Mouse (Mus musculus): Measurements from ENCODE around the gene Fignl2. TPM values are rescaled to one million over a fixed set of nuclear protein-coding genes. Genes with fewer than 3 reads are reported as not detected.
"Not testable (repeated sequence)": the region's sequence is repeated elsewhere in the genome, so short reads cannot be mapped to it uniquely, and the experiment has no call there.

Gene Fignl2
- total RNA-seq (2021): 1 to 10 TPM; 1.1 to 1.2 TPM
- long read RNA-seq, full-length matches to known transcripts: 1 of 1 reads
- long read RNA-seq, partial matches to known transcripts: 0 of 1 reads
- long read RNA-seq, other reads (novel, unspliced or antisense): 0 of 1 reads

DNA sequence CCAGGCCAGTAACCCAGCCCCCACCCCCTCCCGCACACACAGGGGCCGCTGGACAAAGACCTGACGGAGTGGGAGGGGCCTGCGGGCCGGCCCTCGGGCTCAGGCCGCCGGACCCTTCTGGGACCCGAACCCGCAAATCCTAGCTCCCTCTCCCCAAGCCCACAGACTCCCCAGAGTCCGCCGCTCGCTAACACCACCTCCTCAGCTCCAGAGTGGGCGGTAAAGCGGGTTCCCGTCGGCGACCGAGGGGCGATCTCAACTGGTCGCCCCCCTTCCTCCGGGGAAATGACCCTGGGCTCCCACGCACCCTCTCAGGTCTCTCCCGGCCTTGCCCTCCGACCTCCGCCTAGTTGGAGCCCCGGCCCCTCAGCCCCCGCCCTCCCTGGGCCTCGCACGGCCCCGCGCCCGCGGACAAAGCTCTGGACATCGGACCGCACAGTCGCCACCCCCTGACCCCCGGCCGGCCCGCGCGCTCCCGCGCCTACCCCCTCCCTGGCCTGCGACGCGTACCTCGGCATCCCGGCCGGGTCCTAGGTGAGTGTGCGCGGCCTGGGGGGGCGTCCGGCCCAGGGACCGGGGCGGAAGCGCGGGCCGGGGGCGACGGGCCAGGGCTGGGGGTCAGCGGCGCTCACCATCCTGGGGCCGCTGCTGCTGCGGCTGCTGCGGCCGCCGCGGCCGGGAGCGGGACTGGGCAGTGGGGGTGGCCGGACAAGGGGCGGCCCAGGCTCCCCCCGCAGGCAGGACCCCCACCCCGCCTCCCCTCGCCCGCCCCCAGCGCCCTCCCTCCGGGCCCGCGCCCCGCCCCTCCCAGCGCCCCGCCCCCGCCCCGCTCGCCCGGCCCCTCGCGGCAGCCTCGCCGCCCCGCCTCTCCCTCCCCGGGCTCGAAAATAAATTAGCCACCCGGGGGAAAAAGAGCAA, at the start of gene Fignl2:
Gene Fignl2, minus strand, starts transcription at position 755 of the 918 bp plus-strand sequence.
- DNase-seq (ENCODE audit: low spot score in 2 of 2): peak in 1 of 2 experiments; percentile 44

DNA sequence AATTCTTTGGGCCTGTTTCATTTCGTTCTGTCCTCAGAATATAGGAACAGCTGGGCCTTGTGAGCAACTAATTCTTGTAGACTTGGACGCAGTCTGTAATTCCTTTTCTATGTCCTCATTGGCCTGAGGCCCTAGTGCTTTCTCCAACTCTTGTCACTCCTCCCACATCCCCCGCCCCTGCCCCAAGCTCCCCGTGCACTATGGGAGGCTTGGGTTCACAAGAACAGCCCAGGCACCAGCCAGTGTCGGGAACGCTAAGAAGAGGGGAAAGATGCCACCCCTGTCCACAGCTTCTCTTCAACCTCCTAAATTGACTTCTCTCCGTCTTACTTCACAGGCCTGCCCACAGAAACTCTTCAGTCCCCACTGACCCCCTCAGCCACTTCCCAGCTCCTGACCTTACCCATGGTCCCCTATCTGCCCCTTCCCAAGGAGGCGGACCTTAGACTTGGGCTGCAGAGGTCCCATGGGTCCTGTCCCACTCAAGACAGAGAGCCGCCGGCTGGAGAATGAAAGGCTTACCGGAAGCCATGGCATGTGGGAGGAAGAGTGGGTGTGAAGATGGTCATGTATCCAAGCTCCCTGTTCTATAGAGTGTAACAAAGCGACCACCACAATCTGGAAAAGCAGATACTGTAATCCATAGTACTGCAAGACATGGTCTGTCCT, 48.6 kb upstream of the Fignl2 start:
- DNase-seq (ENCODE audit: low spot score in 2 of 2): no peak

DNA sequence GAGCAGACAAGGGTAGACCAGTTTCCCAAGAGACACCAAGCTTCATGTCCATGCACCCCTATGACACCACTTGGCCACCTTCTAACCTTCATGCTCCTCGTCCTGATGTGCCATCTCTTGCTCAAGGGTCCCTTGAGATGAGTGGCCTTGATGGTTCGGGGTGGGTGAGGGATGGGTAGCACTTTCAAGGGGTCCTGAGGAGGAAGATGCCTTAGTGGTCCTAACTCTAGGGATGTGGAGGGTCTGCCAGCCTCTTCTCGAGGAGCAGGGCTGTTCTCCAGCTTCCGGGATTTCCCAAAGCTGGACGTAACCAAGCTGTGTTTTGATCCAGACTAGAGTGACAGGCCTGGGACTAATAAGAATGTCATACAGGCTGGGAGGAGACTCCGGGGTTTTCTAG, 47.2 kb upstream of the Fignl2 start:
- DNase-seq (ENCODE audit: low spot score in 2 of 2): no peak

DNA sequence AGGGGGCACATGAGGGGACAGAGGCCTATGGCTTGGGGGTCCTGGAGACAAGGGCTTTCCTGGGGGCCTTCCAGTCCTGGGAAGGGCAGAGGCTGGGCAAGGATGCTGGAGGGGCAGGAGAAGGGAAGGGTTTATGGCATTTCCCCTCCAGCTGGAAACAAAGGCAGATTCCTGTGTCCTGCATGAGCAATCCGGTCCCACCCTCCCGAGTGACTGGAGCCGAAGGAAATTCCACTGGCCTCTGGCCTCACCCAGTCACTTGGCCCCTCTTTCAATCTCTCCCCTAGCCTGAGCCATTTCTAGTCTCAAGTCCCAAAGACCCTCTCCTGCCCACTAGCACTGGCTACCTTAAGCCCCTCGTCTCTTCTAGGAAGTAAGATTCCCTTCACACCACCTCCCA, 44.8 kb upstream of the Fignl2 start:
- no peak for DNase-seq (ENCODE audit: low spot score in 2 of 2)

DNA sequence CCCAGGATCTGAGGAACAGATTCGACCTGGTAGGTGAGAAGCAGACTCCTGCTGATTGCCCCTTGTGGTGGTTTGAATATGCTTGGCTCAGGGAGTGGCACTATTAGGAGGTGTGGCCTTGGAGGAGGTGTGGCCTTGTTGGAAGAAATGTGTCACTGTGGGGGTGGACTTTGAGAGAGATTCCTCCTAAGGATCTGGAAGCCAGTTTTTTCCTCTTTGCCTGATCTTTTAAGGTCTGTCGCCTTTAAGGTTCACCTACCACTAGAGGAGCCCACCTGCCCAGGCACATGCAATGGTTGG, 43.9 kb upstream of the Fignl2 start:
- DNase-seq (ENCODE audit: low spot score in 2 of 2): no peak

DNA sequence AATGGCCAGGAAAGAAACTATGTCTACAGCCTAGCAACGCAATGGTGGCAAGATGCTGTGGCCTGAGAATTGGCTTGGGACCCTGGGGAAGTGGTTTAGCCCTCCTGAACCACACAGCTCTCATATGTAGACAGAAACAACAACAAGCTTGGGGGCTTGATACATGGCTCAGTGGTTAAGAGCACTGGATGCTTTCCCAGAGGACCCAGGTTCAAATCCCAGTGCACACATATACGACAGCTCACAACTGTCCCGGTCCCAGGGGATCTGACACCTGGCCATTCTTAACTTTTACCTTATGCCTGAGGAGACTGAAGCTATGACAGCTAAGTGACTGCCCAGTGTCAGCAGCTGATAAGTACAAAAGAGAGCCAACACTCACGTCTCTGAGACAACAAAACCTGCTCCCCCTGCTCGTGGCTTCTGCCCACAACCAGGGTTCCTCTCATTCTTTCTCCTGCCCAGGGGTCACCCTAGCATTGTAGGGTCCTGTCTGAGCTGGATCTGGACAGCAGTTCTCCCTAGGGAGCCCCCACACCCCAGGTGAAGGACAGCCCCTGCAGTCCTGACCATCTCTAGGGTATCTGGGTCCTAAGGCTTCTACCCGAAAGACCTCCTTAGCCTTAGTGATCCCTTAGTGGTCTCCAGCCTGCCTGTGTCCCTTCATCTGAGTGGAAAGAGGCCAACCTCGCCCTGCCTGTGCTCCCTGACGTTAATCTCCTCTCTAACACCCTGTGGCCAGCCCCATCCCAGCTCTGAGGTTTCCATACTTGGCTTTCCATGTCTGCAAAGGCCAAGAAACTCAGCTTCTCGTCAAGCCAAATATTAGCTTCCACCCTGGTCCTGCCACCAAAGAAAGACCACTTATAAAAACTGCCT, 43.3 kb upstream of the Fignl2 start:
- no peak for DNase-seq (ENCODE audit: low spot score in 2 of 2)

DNA sequence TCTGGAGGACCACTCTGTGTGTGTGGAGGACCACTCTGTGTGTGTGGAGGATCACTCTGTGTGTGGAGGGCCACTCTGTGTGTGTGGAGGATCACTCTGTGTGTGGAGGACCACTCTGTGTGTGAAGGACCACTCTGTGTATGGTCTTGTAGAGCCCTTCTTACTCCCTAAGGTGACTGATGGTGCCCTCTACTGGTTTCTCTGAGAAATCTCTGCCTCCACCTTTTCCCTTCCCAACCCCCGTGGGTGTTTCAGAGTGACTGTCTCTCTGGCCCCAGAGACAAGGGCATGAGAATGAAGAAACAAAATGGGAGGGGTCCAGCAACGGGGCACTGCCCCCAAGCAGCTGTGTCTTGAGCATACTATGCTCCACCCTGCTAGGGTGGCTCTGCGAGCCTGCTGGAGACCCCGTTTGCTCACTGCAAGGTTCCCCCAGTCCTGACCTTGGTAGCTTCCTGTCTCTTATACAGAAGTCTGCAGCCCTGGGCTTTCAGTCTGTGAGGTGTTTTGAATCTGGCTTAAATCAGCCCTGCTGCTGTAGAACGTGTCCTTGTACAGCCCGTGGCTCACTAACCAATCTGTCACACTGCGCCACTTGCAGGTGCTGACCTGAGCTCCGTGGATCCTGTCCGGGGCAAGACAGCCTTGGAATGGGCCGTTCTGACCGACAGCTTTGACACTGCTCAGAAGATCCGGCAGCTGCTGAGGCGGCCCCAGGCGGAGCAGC, 40.2 kb upstream of the Fignl2 start:
- no peak for DNase-seq (ENCODE audit: low spot score in 2 of 2)

DNA sequence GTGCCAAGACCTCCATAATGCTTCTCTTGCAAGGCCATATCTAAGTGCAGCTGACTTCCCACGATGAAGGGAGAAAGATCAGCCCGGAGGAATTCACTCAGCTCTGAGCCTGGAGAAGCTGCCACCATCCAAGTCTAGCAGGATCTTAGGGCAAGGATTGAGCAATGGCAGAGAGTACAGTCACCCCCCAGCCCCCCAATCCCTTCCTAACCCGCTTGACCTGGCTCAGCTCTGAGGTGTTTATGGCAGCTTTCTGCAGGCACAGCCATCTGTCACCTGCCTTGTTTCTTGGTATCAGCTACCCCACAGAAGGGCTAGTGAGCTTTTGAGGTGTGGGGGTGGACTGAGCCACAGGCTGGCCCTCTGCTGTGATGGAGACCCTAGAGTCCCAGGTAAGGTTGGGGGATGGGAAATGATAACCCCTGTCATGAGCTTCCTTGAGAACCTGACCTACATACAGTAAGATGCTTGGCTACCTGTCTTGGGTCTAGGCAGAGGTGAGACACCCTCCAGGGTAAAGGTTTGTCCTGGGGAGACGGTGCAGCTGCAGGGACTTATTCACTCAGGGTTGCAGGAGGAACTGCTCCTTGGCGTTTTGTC, 37.2 kb upstream of the Fignl2 start, which contains the start of gene Ankrd33:
Gene Ankrd33, plus strand, starts transcription at position 245 of the 600 bp plus-strand sequence.
- DNase-seq (ENCODE audit: low spot score in 2 of 2): no peak

DNA sequence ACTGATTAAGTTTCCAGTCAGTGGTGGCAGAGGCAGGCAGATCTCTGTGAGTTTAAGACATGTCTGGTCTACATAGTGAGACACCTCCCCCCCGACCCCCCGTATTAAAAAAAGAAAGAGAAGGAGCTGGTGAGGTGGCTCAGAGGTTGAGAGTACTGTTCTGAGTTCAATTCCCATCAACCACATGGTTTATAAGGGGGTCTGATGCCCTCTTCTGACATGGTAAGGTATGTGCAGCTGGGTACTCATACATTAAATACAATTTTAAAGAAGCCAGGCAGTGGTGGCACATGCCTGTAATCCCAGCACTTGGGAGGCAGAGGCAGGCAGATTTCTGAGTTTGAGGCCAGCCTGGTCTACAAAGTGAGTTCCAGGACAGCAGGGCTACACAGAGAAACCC, 35.4 kb upstream of the Fignl2 start:
- DNase-seq (ENCODE audit: low spot score in 2 of 2): not testable (repeated sequence)

DNA sequence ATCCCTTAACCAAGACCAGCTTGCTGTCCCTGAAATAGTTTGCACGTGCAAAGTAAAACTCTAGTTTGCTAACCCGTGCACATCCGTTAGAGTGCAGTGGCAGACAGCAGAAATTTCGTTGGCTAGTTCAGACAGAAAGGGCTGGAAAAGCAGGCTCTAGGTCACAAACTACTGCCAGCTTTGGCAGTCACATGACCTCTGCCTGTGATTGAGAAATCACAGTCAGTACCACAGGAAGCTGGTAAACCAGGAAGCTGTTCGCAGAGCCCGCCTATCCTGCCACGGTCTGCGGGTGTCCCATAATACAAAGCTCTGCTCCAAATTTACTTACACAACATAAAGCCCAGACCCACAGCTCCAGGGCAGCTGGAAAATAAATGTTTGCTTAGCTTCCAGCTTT, 34.8 kb upstream of the Fignl2 start:
- DNase-seq (ENCODE audit: low spot score in 2 of 2): no peak

DNA sequence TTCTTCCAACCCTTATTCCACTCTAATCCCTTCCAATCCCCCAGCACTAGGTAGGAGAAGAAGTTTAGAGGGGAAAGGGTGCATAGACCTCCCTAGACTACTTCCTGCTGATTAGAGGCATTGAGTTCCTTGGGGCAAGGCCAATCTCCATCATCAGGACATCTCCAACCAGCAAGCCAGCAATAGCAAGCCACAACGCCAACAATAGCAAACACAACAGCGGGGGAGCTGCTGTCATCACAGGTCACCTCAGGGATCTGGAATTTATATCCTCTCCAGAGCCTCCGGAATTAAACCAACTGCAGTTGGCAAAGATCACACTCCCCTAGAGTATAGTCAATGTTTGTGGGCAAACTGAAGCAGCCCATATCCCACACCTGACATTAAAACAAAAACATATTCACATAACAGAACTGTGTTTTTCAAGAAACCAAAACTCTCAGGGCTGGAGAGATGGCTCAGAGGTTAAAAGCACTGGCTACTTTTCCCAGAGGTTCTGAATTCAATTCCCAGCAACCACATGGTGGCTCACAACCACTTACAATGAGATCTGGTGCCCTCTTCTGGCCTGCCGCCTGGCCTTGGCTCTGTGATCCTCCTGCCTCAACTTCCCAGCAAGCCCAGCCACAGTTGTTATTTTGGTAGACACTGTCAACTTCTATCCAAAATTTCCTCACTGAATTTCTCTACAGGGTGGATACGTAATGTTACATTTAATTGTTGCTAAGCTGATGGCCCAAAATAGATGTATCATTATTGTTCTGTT, 29.7 kb upstream of the Fignl2 start:
- DNase-seq (ENCODE audit: low spot score in 2 of 2): no peak

DNA sequence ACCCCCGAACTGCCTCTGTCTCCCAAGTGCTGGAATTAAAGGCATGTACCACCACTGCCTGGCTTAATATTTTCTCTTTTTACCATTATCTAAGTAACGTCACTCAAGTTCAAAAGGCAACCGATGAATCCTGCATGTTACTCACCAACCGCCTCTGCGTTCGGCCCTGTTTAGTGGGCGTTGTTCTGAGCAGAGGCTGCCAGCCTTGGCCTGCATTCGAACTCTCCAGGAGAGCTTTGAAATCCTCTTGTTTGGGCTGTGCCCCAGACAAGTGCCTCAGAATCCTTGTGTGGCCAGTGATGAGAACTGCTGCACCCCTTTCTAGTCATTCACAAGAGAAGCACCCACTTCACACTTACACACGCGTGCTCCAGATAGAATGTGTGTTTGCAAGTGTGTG, 27.6 kb upstream of the Fignl2 start:
- DNase-seq (ENCODE audit: low spot score in 2 of 2): no peak

DNA sequence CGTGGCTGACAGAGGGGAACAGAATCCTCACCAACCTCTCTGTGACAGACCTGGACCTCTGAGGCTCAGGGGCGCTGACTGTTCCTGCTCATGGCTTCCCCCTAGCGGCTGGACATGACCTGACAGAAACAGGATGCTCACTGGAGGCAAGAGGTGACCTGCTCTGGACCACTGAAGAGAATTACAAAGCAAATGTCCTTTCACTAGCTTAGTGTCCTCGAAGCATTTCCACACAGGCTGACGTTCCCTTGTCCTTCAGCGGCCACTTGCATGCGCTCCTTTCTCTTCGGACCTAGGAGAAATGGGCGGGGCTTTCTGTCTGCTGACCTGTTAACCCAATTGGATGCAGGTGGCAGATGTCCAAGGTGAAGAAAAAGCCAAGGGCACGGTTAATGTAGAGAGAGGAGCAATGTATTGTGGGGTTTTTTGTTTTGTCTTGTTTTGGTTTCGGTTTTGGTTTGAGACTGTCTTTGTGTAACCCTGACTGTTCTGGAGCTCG, 27.2 kb upstream of the Fignl2 start:
- peak; percentile 79 to 83 for DNase-seq (ENCODE audit: low spot score in 2 of 2)

DNA sequence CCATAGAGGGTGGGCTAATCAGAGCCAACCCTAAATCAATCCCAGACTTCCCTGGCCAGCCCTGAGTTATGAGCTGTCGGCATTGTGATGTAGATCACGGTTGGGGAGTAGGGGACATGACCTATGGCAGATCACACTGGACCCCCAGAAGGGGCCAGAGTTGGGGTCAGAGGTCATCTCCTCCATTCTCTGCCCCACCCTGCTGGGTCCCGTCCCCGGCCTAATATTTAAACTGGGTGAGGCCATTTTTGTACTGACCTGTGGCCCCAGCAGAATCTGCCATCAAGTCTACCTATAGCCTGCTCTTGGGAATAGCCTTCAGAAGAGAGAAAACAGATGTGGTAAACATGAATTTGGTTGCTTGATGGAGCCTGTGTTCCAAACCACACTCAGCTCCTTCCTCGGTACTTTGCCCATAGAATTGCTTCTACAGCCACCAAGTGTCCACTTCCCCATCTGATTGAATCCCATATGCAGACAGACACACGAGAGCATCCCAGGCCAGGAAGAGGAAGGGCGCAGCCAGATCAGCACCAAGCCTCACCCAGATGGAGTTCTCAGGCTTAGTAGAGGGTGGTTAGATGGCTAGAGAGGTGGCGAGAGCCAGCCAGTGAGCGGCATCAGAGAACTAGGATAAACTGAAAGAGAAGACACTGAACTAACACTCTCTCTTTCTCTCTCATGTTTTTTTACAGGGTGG, 25.4 kb upstream of the Fignl2 start:
- DNase-seq (ENCODE audit: low spot score in 2 of 2): no peak

DNA sequence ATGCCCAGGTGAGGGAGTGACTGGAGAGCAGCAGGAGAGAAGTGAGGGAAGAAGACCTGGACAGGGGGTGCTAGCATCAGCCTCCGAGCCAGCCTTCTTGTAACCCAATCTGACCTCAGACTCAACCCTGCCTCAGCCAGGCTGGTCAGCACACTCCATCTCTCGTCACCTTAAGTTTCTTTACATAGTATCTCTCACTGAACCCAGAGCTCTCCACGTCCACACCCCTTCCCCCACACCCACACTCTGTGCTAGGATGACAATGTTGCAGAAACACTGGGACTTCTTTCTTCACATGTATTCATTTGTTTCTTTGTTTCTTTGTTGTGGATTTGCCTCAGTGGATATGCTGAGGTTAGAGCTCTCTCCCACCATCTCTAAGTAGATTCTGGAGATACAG, 22.6 kb upstream of the Fignl2 start:
- DNase-seq (ENCODE audit: low spot score in 2 of 2): no peak

DNA sequence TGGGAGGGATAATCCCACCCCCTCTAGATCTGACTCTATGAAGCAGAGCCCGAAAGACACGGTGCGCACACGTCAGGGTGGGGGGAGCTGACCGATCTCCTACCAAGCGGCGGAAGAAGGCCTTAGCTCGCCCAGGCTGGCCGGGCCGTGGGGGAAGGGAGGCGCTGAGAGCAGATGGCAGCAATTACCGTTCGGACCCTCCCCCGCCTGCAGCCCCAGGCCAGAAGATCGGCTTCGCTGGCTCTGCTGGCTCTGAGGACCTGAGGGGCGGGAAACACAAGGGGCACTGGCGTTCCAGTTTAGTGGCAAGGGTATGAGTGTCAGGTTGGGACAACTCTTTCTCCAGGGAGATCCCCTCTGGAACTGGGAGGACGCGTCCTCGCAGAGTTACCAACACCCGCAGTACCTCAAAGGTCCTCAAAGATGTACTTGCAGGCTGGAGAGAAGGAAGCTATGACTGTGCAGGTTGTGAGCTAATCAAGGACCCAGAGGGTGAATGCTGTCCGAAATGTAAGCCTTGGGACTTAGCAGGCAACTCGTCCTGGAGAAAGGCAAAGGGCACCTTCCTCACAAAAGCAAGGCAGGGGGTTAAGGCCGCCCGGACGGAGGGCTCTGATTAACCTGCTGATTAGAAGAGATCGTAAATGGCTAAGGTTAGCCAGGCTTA, 19.8 kb upstream of the Fignl2 start:
- peak in 1 of 2 experiments; percentile 32 for DNase-seq (ENCODE audit: low spot score in 2 of 2)

DNA sequence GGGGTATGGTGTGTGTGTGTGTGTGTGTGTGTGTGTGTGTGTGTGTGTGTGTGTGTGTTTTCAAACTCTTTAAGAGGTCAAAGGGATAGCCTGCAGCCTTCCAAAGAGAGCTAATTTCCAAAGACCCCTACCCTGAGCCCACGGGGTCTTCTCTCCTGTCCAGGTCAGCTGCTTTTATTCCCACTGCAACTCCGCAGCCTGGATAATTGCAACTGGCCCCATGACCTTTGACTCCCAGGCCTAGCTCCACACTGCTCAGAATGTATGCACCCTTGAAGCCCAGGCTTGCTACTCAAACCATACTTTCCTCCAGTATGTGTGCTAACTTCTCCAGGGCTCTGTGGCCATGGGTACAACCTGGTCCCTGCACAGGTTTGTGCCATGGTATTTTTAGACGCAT, 17.0 kb upstream of the Fignl2 start:
- DNase-seq (ENCODE audit: low spot score in 2 of 2): no peak

DNA sequence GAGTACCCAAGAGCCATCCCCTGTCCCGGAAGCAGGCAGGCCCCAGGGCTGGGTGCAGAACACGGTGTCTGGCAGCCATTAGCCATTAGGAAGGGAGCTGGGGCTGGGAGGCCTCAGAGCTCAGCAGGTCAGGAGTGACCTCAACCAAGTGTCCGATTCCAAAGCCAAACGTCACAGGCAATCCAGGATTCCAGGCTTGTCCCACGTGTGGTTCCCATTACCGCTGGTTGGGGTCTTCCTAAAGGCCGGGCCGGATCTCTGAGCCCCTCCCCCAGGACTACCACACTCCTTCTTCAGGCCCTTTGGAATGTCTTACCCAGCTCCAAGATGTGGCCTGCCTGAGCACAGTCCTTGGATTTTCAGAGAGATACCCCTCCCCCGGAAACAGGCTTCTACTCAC, 16.6 kb upstream of the Fignl2 start:
- no peak for DNase-seq (ENCODE audit: low spot score in 2 of 2)

Measured in layer of hippocampus, postnatal 10 days (tissue).